Mouse (Mus musculus): ENCODE measurements at regions not wholly inside any gene's neighbourhood (a gene's known extent, or its start where the extent isn't known, plus 50 kb on each side); places are given as distances from the start of the nearest gene placed in this dataset.
A peak's percentile ranks its signal among the peaks of the same experiment; 100 is the strongest.

GRCm38 (mm10) chr12:9999933-10000332 lies 369.8 kb upstream of the Nt5c1b start:
- no peak for ATAC-seq (replicated peaks; ENCODE audit: low read depth, poor library complexity, severe bottlenecking)

- peak; percentile 81 for ATAC-seq (replicated peaks; ENCODE audit: low read depth, poor library complexity, severe bottlenecking)
Observed at GRCm38 (mm10) chr12:10008473-10008872, 361.3 kb upstream of the Nt5c1b start.

GRCm38 (mm10) chr12:10016710-10017581 lies 352.8 kb upstream of the Nt5c1b start:
- ATAC-seq (replicated peaks; ENCODE audit: low read depth, poor library complexity, severe bottlenecking) = no peak

- no peak for ATAC-seq (replicated peaks; ENCODE audit: low read depth, poor library complexity, severe bottlenecking)
Observed at GRCm38 (mm10) chr12:10035479-10035878, 334.3 kb upstream of the Nt5c1b start.

- no peak for ATAC-seq (replicated peaks; ENCODE audit: low read depth, poor library complexity, severe bottlenecking)
Observed at GRCm38 (mm10) chr12:10062006-10062514, 307.7 kb upstream of the Nt5c1b start.

GRCm38 (mm10) chr12:10078341-10078740 lies 291.4 kb upstream of the Nt5c1b start:
- no peak for ATAC-seq (replicated peaks; ENCODE audit: low read depth, poor library complexity, severe bottlenecking)

- ATAC-seq (replicated peaks; ENCODE audit: low read depth, poor library complexity, severe bottlenecking) = no peak
Observed at GRCm38 (mm10) chr12:10079482-10079881, 290.3 kb upstream of the Nt5c1b start.

GRCm38 (mm10) chr12:10112874-10113453 lies 256.8 kb upstream of the Nt5c1b start:
- ATAC-seq (replicated peaks; ENCODE audit: low read depth, poor library complexity, severe bottlenecking) = no peak

GRCm38 (mm10) chr12:10122102-10122501 lies 247.7 kb upstream of the Nt5c1b start:
- no peak for ATAC-seq (replicated peaks; ENCODE audit: low read depth, poor library complexity, severe bottlenecking)

- no peak for ATAC-seq (replicated peaks; ENCODE audit: low read depth, poor library complexity, severe bottlenecking)
Observed at GRCm38 (mm10) chr12:10127995-10128573, 241.7 kb upstream of the Nt5c1b start.

GRCm38 (mm10) chr12:10134141-10134540 lies 235.6 kb upstream of the Nt5c1b start:
- ATAC-seq (replicated peaks; ENCODE audit: low read depth, poor library complexity, severe bottlenecking) = no peak

GRCm38 (mm10) chr12:10135915-10136314 lies 233.9 kb upstream of the Nt5c1b start:
- no peak for ATAC-seq (replicated peaks; ENCODE audit: low read depth, poor library complexity, severe bottlenecking)

- ATAC-seq (replicated peaks; ENCODE audit: low read depth, poor library complexity, severe bottlenecking) = no peak
Observed at GRCm38 (mm10) chr12:10140131-10140530, 229.6 kb upstream of the Nt5c1b start.

GRCm38 (mm10) chr12:10160837-10161236 lies 208.9 kb upstream of the Nt5c1b start:
- no peak for ATAC-seq (replicated peaks; ENCODE audit: low read depth, poor library complexity, severe bottlenecking)

- ATAC-seq (replicated peaks; ENCODE audit: low read depth, poor library complexity, severe bottlenecking) = no peak
Observed at GRCm38 (mm10) chr12:10168042-10168441, 201.7 kb upstream of the Nt5c1b start.

GRCm38 (mm10) chr12:10168581-10168980 lies 201.2 kb upstream of the Nt5c1b start:
- ATAC-seq (replicated peaks; ENCODE audit: low read depth, poor library complexity, severe bottlenecking) = no peak

- no peak for ATAC-seq (replicated peaks; ENCODE audit: low read depth, poor library complexity, severe bottlenecking)
Observed at GRCm38 (mm10) chr12:10178718-10179117, 191.1 kb upstream of the Nt5c1b start.

- no peak for ATAC-seq (replicated peaks; ENCODE audit: low read depth, poor library complexity, severe bottlenecking)
Observed at GRCm38 (mm10) chr12:10179147-10179814, 190.5 kb upstream of the Nt5c1b start.

GRCm38 (mm10) chr12:10179815-10180468 lies 189.8 kb upstream of the Nt5c1b start:
- no peak for ATAC-seq (replicated peaks; ENCODE audit: low read depth, poor library complexity, severe bottlenecking)

- no peak for ATAC-seq (replicated peaks; ENCODE audit: low read depth, poor library complexity, severe bottlenecking)
Observed at GRCm38 (mm10) chr12:10182589-10182988, 187.2 kb upstream of the Nt5c1b start.

Measured in common myeloid progenitor, adult 5-6 weeks (primary cell).